Mouse (Mus musculus) kidney, adult 2 months (tissue): ENCODE data around the gene Apoc2. TPM values are rescaled to one million over a fixed set of nuclear protein-coding genes. Genes with fewer than 3 reads are reported as not detected.

Source experiments
- DNase-seq: peaks from one replicate; pipeline ENCODE4 v3.0.0; 2021
- H3K27ac ChIP-seq: fragments of 200-500 bp; 2 replicates; pipeline ENCODE4 v1.5.1; 2012; ENCODE audit warnings: low read depth, low read length, control low read depth, inconsistent platforms; ENCODE audit not compliant: insufficient read depth
- H3K27me3 ChIP-seq: fragments of 200-500 bp; replicated peaks from 2 replicates; pipeline ENCODE4 v1.6.1; 2012; ENCODE audit warnings: mild to moderate bottlenecking, moderate library complexity, low read length, inconsistent platforms; ENCODE audit not compliant: control insufficient read depth, insufficient read depth
- H3K36me3 ChIP-seq: fragments of 200-500 bp; 2 replicates; pipeline ENCODE4 v1.6.1; 2012; ENCODE audit warnings: mild to moderate bottlenecking, moderate library complexity, low read length, inconsistent platforms; ENCODE audit not compliant: control insufficient read depth, insufficient read depth
- H3K4me1 ChIP-seq: fragments of 200-500 bp; 2 replicates; pipeline ENCODE4 v1.6.1; 2011; ENCODE audit warnings: low read length; ENCODE audit not compliant: control insufficient read depth, insufficient read depth
- H3K4me3 ChIP-seq: fragments of 200-500 bp; 2 replicates; pipeline ENCODE4 v1.5.1; 2011; ENCODE audit warnings: mild to moderate bottlenecking, low read depth, low read length, control low read depth; ENCODE audit not compliant: insufficient read depth
- CTCF ChIP-seq: fragments of 200-500 bp; conservative IDR thresholded peaks from 2 replicates; pipeline ENCODE4 v1.5.1; 2011; ENCODE audit warnings: low read depth, mild to moderate bottlenecking, control low read depth, low read length, moderate library complexity, mixed read lengths; ENCODE audit not compliant: insufficient read depth, insufficient read length
- POLR2A ChIP-seq: fragments of 200-500 bp; IDR thresholded peaks from one replicate; pipeline ENCODE4 v1.6.1; 2011; ENCODE audit warnings: low read depth, low read length, control low read depth
- WGBS: fragments of 180-500 bp; shearing (Covaris S2); methylation state at CpG from one replicate; pipeline ENCODE4 v1.1.7; 2018; 5-methylcytosine and 5-hydroxymethylcytosine counted together
- polyA plus RNA-seq: library from polyadenylated mRNA; depleted of rRNA; stranded (reverse); fragments of >200 nt; gene quantifications from 2 replicates; pipeline ENCODE4 v1.2.3, GENCODE M21; 2012; rRNA removed

Apoc2 gene
- 0.42 and 0.57 TPM in 2 replicates for polyA plus RNA-seq

GRCm38 (mm10) chr7:19677872-19678271 lies at the start of gene Apoc2:
Gene Apoc2 (minus strand): TSS chr7:19677941.
- Histone ChIP-seq H3K27ac (no peak within 1 kb of the TSS), H3K27me3 (no peaks in the 10 kb centered on the region), H3K4me3 (no peak within 1 kb of the TSS), H3K36me3 (no peaks in the 10 kb centered on the region), H3K4me1 (no peaks in the 10 kb centered on the region)
- no peak for DNase-seq
- TF ChIP-seq CTCF (no peak), POLR2A (no peak)
- WGBS: 59% methylated on average over 8 of the region's 8 CpGs

GRCm38 (mm10) chr7:19726541-19726940 lies 48.8 kb upstream of the Apoc2 start:
- no peak overlapping the region for H3K4me3 ChIP-seq
- H3K27me3 ChIP-seq: no peaks in the 10 kb centered on the region
- no peaks in the 10 kb centered on the region for H3K4me1 ChIP-seq
- WGBS: 93% methylated on average over 4 of the region's 4 CpGs
- TF ChIP-seq CTCF (no peak), POLR2A (no peak)
- no peak overlapping the region for H3K27ac ChIP-seq
- H3K36me3 ChIP-seq: no peaks in the 10 kb centered on the region
- no peak for DNase-seq

- Histone ChIP-seq H3K27me3 (no peaks in the 10 kb centered on the region), H3K36me3 (no peaks in the 10 kb centered on the region), H3K27ac (peak overlapping the region; percentile 40; the same call in 1 of the 2 replicates), H3K4me1 (no peaks in the 10 kb centered on the region), H3K4me3 (no peak overlapping the region)
- peak; percentile 68 for DNase-seq
- WGBS: 72% methylated on average over 12 of the region's 12 CpGs
- TF ChIP-seq CTCF: no peak
- TF ChIP-seq POLR2A: no peak
Observed at GRCm38 (mm10) chr7:19724167-19724566, 46.4 kb upstream of the Apoc2 start.

- peak overlapping the region; percentile 29 for H3K27ac ChIP-seq
- 67% methylated on average over 6 of the region's 6 CpGs for WGBS
- H3K27me3 ChIP-seq: no peaks in the 10 kb centered on the region
- H3K36me3 ChIP-seq: no peaks in the 10 kb centered on the region
- no peaks in the 10 kb centered on the region for H3K4me1 ChIP-seq
- H3K4me3 ChIP-seq: no peak overlapping the region
- no peak for TF ChIP-seq CTCF
- no peak for TF ChIP-seq POLR2A
- DNase-seq: peak; percentile 87
Observed at GRCm38 (mm10) chr7:19722754-19723195, 45.0 kb upstream of the Apoc2 start.

- no peak for TF ChIP-seq CTCF
- TF ChIP-seq POLR2A: no peak
- WGBS: 94% methylated on average over 4 of the region's 4 CpGs
- H3K27ac ChIP-seq: no peak overlapping the region
- H3K27me3 ChIP-seq: no peaks in the 10 kb centered on the region
- no peaks in the 10 kb centered on the region for H3K36me3 ChIP-seq
- H3K4me1 ChIP-seq: no peaks in the 10 kb centered on the region; the same call in 1 of the 2 replicates
- no peak for DNase-seq
- no peak overlapping the region for H3K4me3 ChIP-seq
Observed at GRCm38 (mm10) chr7:19719200-19719599, 41.5 kb upstream of the Apoc2 start.

- no peak for DNase-seq
- Histone ChIP-seq H3K4me1 (no peaks in the 10 kb centered on the region; the same call in 1 of the 2 replicates), H3K27ac (no peak overlapping the region), H3K27me3 (no peaks in the 10 kb centered on the region), H3K4me3 (no peak overlapping the region), H3K36me3 (no peaks in the 10 kb centered on the region)
- TF ChIP-seq CTCF: no peak
- no peak for TF ChIP-seq POLR2A
- 75% methylated on average over 5 of the region's 5 CpGs for WGBS
Observed at GRCm38 (mm10) chr7:19718297-19718952, 40.7 kb upstream of the Apoc2 start.

GRCm38 (mm10) chr7:19717346-19717745 lies 39.6 kb upstream of the Apoc2 start:
- Histone ChIP-seq H3K27me3 (no peaks in the 10 kb centered on the region), H3K36me3 (no peaks in the 10 kb centered on the region), H3K4me3 (no peak overlapping the region), H3K27ac (no peak overlapping the region), H3K4me1 (no peaks in the 10 kb centered on the region; the same call in 1 of the 2 replicates)
- DNase-seq: no peak
- 85% methylated on average over 4 of the region's 4 CpGs for WGBS
- TF ChIP-seq CTCF (no peak), POLR2A (no peak)
